Mouse (Mus musculus) erythroblast, adult 5-6 weeks (primary cell): ENCODE data around the gene Mmp12. TPM values are rescaled to one million over a fixed set of nuclear protein-coding genes. Genes with fewer than 3 reads are reported as not detected.
"Not testable (repeated sequence)": the region's sequence is repeated elsewhere in the genome, so short reads cannot be mapped to it uniquely, and the experiment has no call there.

Experiments
- ATAC-seq: replicated peaks from 2 replicates; pipeline ENCODE4 v1.8.0; 2016; ENCODE audit warnings: moderate number of reproducible peaks, mild to moderate bottlenecking, moderate TSS enrichment, inconsistent platforms; ENCODE audit not compliant: poor library complexity, low FRiP score, severe bottlenecking
- total RNA-seq, 2 experiments: library from RNA; stranded (forward) in 1 of 2; stranded (reverse) in 1 of 2; fragments of 150-400 nt in 1 of 2; fragments of 200-764, 138-1000 nt in 1 of 2; gene quantifications; 2 replicates each; pipeline versions ENCODE4 v1.2.3 to v1.2.4; 2015 to 2017; ENCODE audit warnings: low replicate concordance in 2 of 2

Gene Mmp12
- total RNA-seq (2015; ENCODE audit: low replicate concordance): not detected in 2 replicates
- total RNA-seq (2017; ENCODE audit: low replicate concordance): not detected in 2 replicates

GRCm38 (mm10) chr9:7344107-7344506, at the start of gene Mmp12:
Mmp12 (plus strand) TSS chr9:7344381.
- no peak for ATAC-seq

GRCm38 (mm10) chr9:7331847-7332246, 12.3 kb upstream of the Mmp12 start:
- no peak for ATAC-seq

GRCm38 (mm10) chr9:7335766-7336680, 8.2 kb upstream of the Mmp12 start:
- no peak for ATAC-seq

GRCm38 (mm10) chr9:7336740-7337483, 7.3 kb upstream of the Mmp12 start:
- no peak for ATAC-seq

- no peak for ATAC-seq
These were observed 1.3 kb downstream of the Mmp12 start for GRCm38 (mm10) chr9:7345513-7345912.

- ATAC-seq: no peak
These were observed 10.4 kb downstream of the Mmp12 start for GRCm38 (mm10) chr9:7354535-7354934.

- no peak for ATAC-seq
These were observed 43.8 kb downstream of the Mmp12 start, which contains the start of gene Mmp1b for GRCm38 (mm10) chr9:7387947-7388346. Mmp1b (minus strand) TSS chr9:7388047.

GRCm38 (mm10) chr9:7396556-7396955, 52.4 kb downstream of the Mmp12 start:
- ATAC-seq: not testable (repeated sequence)

Other genes with a start within 250 kb of the Mmp12 start
- 3.1 TPM in 2 replicates for gene Dync2h1, start 159.9 kb upstream of the Mmp12 start, total RNA-seq (2015; ENCODE audit: low replicate concordance)
- 2.1 and 3.8 TPM in 2 replicates for gene Dync2h1, start 159.9 kb upstream of the Mmp12 start, total RNA-seq (2017; ENCODE audit: low replicate concordance)
- 20.3 and 20.9 TPM in 2 replicates for gene Dcun1d5, start 159.9 kb upstream of the Mmp12 start, total RNA-seq (2015; ENCODE audit: low replicate concordance)
- gene Dcun1d5, start 159.9 kb upstream of the Mmp12 start, total RNA-seq (2017; ENCODE audit: low replicate concordance): 28.1 and 39.7 TPM in 2 replicates
- gene Mmp13, start 71.9 kb upstream of the Mmp12 start, total RNA-seq (2015; ENCODE audit: low replicate concordance): 0.84 TPM in 1 of 2 replicates, not detected in the other
- 0.28 and 1.2 TPM in 2 replicates for gene Mmp13, start 71.9 kb upstream of the Mmp12 start, total RNA-seq (2017; ENCODE audit: low replicate concordance)
- not detected in 2 replicates for gene Mmp1b, start 43.7 kb downstream of the Mmp12 start, total RNA-seq (2015; ENCODE audit: low replicate concordance)
- gene Mmp1b, start 43.7 kb downstream of the Mmp12 start, total RNA-seq (2017; ENCODE audit: low replicate concordance): not detected in 2 replicates
- gene Mmp3, start 101.4 kb downstream of the Mmp12 start, total RNA-seq (2015; ENCODE audit: low replicate concordance): not detected in 2 replicates
- not detected in 2 replicates for gene Mmp3, start 101.4 kb downstream of the Mmp12 start, total RNA-seq (2017; ENCODE audit: low replicate concordance)
- not detected in 2 replicates for gene Mmp10, start 158.0 kb downstream of the Mmp12 start, total RNA-seq (2015; ENCODE audit: low replicate concordance)
- not detected in 2 replicates for gene Mmp10, start 158.0 kb downstream of the Mmp12 start, total RNA-seq (2017; ENCODE audit: low replicate concordance)
- gene Mmp8, start 214.1 kb downstream of the Mmp12 start, total RNA-seq (2015; ENCODE audit: low replicate concordance): 86.5 and 105 TPM in 2 replicates
- gene Mmp8, start 214.1 kb downstream of the Mmp12 start, total RNA-seq (2017; ENCODE audit: low replicate concordance): 75.7 and 88.3 TPM in 2 replicates
- 1.9 TPM in 1 of 2 replicates, not detected in the other for gene Mmp27, start 227.0 kb downstream of the Mmp12 start, total RNA-seq (2015; ENCODE audit: low replicate concordance)
- 0.84 and 1.4 TPM in 2 replicates for gene Mmp27, start 227.0 kb downstream of the Mmp12 start, total RNA-seq (2017; ENCODE audit: low replicate concordance)